Mouse (Mus musculus) lung, postnatal 0 days (tissue): ENCODE results near the gene Edem2. TPM values are rescaled to one million over a fixed set of nuclear protein-coding genes. Genes with fewer than 3 reads are reported as not detected.

Experiments
- ATAC-seq: fragments of 200-750 bp; cut with Nextera tagmentation; 2 replicates; pipeline ENCODE4 v1.8.0; 2017; ENCODE audit warnings: moderate library complexity
- DNase-seq: peaks from one replicate; pipeline ENCODE4 v3.0.0-alpha.2; 2016; ENCODE audit warnings: low spot score
- H3K27ac ChIP-seq: fragments of 300-500 bp; sonication (generic); 2 replicates; pipeline ENCODE4 v1.5.1; 2014; ENCODE audit warnings: antibody characterized with exemption, mild to moderate bottlenecking, low read length, mixed read lengths
- H3K27me3 ChIP-seq: fragments of 300-500 bp; sonication (generic); replicated peaks from 2 replicates; pipeline ENCODE4 v1.6.1; 2014; ENCODE audit warnings: low read length, mixed read lengths; ENCODE audit not compliant: insufficient read depth
- H3K36me3 ChIP-seq: fragments of 300-500 bp; sonication (generic); 2 replicates; pipeline ENCODE4 v1.6.1; 2014; ENCODE audit warnings: low read length, mixed read lengths; ENCODE audit not compliant: insufficient read depth
- H3K4me1 ChIP-seq: fragments of 300-500 bp; sonication (generic); 2 replicates; pipeline ENCODE4 v1.6.1; 2014; ENCODE audit warnings: antibody characterized with exemption, low read depth, low read length, mixed read lengths; ENCODE audit not compliant: insufficient read depth
- H3K4me2 ChIP-seq: fragments of 300-500 bp; sonication (generic); replicated peaks from 2 replicates; pipeline ENCODE4 v1.6.1; 2014; ENCODE audit warnings: low read depth, mild to moderate bottlenecking, low read length, moderate library complexity, mixed read lengths
- H3K4me3 ChIP-seq: fragments of 300-500 bp; sonication (generic); 2 replicates; pipeline ENCODE4 v1.5.1; 2014; ENCODE audit warnings: low read depth, low read length
- H3K9ac ChIP-seq: fragments of 300-500 bp; sonication (generic); replicated peaks from 2 replicates; pipeline ENCODE4 v1.6.1; 2014; ENCODE audit warnings: low read depth, mild to moderate bottlenecking
- H3K9me3 ChIP-seq: fragments of 300-500 bp; sonication (generic); 2 replicates; pipeline ENCODE4 v1.6.1; 2016; ENCODE audit warnings: low read length, mixed read lengths
- CTCF ChIP-seq: IDR thresholded peaks from 2 replicates; pipeline ENCODE4 v1.5.1; 2016; ENCODE audit warnings: antibody characterized with exemption, mild to moderate bottlenecking
- EP300 ChIP-seq: IDR thresholded peaks from 2 replicates; pipeline ENCODE4 v1.6.1; 2016; ENCODE audit warnings: antibody characterized with exemption, mild to moderate bottlenecking, control low read depth
- WGBS: fragments of 180-500 bp; shearing (Covaris S2); extraction: QIAGEN DNeasy Blood & Tissue Kit; methylation state at CpG from one replicate; pipeline ENCODE4 v1.1.7; 2014; 5-methylcytosine and 5-hydroxymethylcytosine counted together
- polyA plus RNA-seq: library from polyadenylated mRNA; unstranded; fragments of >200 nt; fragmentation: Nextera tagmentation; extraction: Ambion mirVana; gene quantifications from 2 replicates; pipeline ENCODE4 v1.2.1, GENCODE M21; 2015

Gene Edem2
- polyA plus RNA-seq, 1 experiment from 2014 or later, result 47.3 TPM

DNA sequence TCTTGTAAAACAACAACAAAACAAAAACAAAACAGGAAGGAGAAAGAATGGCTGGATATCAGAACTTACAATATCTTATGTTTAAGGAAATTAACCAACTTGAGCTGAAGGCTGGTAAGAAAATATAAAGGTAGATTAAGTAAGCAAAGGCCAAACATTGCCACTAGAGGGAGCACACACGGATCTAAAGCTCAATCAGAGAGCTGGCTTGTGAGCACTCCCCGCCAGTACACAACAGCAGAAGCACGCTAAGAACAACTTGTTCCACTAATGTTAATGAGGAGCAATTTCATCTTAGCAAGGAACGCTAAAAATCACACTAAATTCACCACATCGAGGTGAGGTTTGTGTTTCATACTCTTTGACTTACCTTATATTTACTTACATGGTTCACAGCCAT is 66.2 kb downstream of the Edem2 start:
- no peak for TF ChIP-seq EP300
- peak; percentile 73 for TF ChIP-seq CTCF
- H3K4me1 ChIP-seq, result no peaks in the 10 kb centered on the region
- no peaks in the 10 kb centered on the region for H3K9me3 ChIP-seq
- 23% methylated on average over 5 of the region's 5 CpGs for WGBS
- DNase-seq (peak; percentile 80), ATAC-seq (no peak)
- H3K4me2 ChIP-seq, result no peak overlapping the region
- no peaks in the 10 kb centered on the region for H3K27me3 ChIP-seq
- no peak overlapping the region for H3K4me3 ChIP-seq
- H3K27ac ChIP-seq, result no peak overlapping the region
- H3K9ac ChIP-seq, result no peak overlapping the region
- peaks cover 34% of the 10 kb centered on the region for H3K36me3 ChIP-seq

DNA sequence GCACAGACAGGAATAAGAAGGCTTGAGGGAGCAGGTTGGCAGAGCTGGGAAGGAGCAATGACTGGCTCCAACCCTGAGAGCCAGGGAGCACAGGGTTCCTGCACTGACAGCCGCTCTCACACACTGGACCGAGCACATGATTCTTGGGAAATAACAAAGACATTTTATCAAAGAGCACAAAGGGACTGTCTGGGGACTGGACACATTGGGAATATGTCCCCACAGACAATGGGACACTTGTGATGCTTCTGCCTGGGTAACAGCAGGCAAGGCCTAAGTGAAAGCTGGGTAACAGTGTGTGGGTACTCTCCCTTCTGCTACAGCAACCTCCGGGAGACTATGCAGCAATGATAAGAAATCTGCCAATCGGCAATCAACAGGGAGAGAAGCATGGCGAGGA is 66.9 kb downstream of the Edem2 start:
- Histone ChIP-seq H3K9me3 (no peaks in the 10 kb centered on the region), H3K9ac (no peak overlapping the region), H3K4me1 (no peaks in the 10 kb centered on the region), H3K4me3 (no peak overlapping the region), H3K36me3 (peaks cover 39% of the 10 kb centered on the region), H3K4me2 (no peak overlapping the region), H3K27ac (no peak overlapping the region), H3K27me3 (no peaks in the 10 kb centered on the region)
- TF ChIP-seq CTCF (no peak), EP300 (no peak)
- DNase-seq (no peak), ATAC-seq (no peak)
- WGBS, result 94% methylated on average over 5 of the region's 5 CpGs

GRCm38 (mm10) chr2:155655759-155656372 is 73.4 kb downstream of the Edem2 start:
- no peak overlapping the region for H3K27ac ChIP-seq
- H3K9me3 ChIP-seq, result no peaks in the 10 kb centered on the region
- DNase-seq, result no peak
- H3K9ac ChIP-seq, result no peak overlapping the region
- peaks cover 52% of the 10 kb centered on the region for H3K36me3 ChIP-seq
- H3K4me2 ChIP-seq, result no peak overlapping the region
- TF ChIP-seq CTCF (no peak), EP300 (no peak)
- H3K4me3 ChIP-seq, result no peak overlapping the region
- WGBS, result 90% methylated on average over 6 of the region's 6 CpGs
- no peaks in the 10 kb centered on the region for H3K4me1 ChIP-seq
- H3K27me3 ChIP-seq, result no peaks in the 10 kb centered on the region
- ATAC-seq, result no peak

GRCm38 (mm10) chr2:155652618-155653017 is 76.7 kb downstream of the Edem2 start:
- DNase-seq (no peak), ATAC-seq (no peak)
- H3K27ac ChIP-seq, result no peak overlapping the region
- H3K4me1 ChIP-seq, result no peaks in the 10 kb centered on the region
- H3K27me3 ChIP-seq, result no peaks in the 10 kb centered on the region
- no peak overlapping the region for H3K9ac ChIP-seq
- no peak overlapping the region for H3K4me3 ChIP-seq
- TF ChIP-seq CTCF, result no peak
- no peak for TF ChIP-seq EP300
- H3K9me3 ChIP-seq, result no peaks in the 10 kb centered on the region
- no peak overlapping the region for H3K4me2 ChIP-seq
- H3K36me3 ChIP-seq, result peaks cover 67% of the 10 kb centered on the region
- 94% methylated on average over 5 of the region's 5 CpGs for WGBS

Other genes starting within 250 kb of the Edem2 start
- gene Acss2, start 211.5 kb downstream of the Edem2 start, polyA plus RNA-seq, result 15.0 and 16.8 TPM in 2 replicates
- 1.0 and 1.2 TPM in 2 replicates for gene Ggt7, start 211.2 kb downstream of the Edem2 start, polyA plus RNA-seq
- gene Gss, start 136.7 kb downstream of the Edem2 start, polyA plus RNA-seq, result 37.1 and 39.4 TPM in 2 replicates
- 0.38 and 0.54 TPM in 2 replicates for gene Myh7b, start 118.3 kb downstream of the Edem2 start, polyA plus RNA-seq
- 83.5 and 86.0 TPM in 2 replicates for gene Trpc4ap, start 37.1 kb downstream of the Edem2 start, polyA plus RNA-seq
- not detected in 2 replicates for gene Gm17581, start 6.4 kb upstream of the Edem2 start, polyA plus RNA-seq
- gene Procr, start 21.6 kb upstream of the Edem2 start, polyA plus RNA-seq, result 9.1 and 9.7 TPM in 2 replicates
- 0.05 and 0.11 TPM in 2 replicates for gene Mmp24, start 45.9 kb upstream of the Edem2 start, polyA plus RNA-seq
- gene BC029722, start 90.0 kb upstream of the Edem2 start, polyA plus RNA-seq, result 31.4 and 32.9 TPM in 2 replicates
- gene Eif6, start 97.5 kb upstream of the Edem2 start, polyA plus RNA-seq, result 127 and 141 TPM in 2 replicates
- gene Fam83c, start 105.4 kb upstream of the Edem2 start, polyA plus RNA-seq, result 0.04 TPM in 1 of 2 replicates, not detected in the other
- gene Uqcc1, start 200.8 kb upstream of the Edem2 start, polyA plus RNA-seq, result 24.4 and 35.1 TPM in 2 replicates
- gene Gm15557, start 211.3 kb upstream of the Edem2 start, polyA plus RNA-seq, result 0.11 TPM in 1 of 2 replicates, not detected in the other
- gene Gdf5, start 215.9 kb upstream of the Edem2 start, polyA plus RNA-seq, result 1.7 and 2.7 TPM in 2 replicates
- gene Cep250, start 227.0 kb upstream of the Edem2 start, polyA plus RNA-seq, result 6.6 and 7.4 TPM in 2 replicates